Mouse (Mus musculus) ZHBTc4 (cell line): ENCODE measurements at regions not wholly inside any gene's neighbourhood (a gene's known extent, or its start where the extent isn't known, plus 50 kb on each side); places are given as distances from the start of the nearest gene placed in this dataset.
A peak's percentile ranks its signal among the peaks of the same experiment; 100 is the strongest.

Experiments used
- DNase-seq: peaks from one replicate; pipeline ENCODE4 v3.0.0-alpha.2; 2011; ENCODE audit warnings: low read depth, low spot score

DNA sequence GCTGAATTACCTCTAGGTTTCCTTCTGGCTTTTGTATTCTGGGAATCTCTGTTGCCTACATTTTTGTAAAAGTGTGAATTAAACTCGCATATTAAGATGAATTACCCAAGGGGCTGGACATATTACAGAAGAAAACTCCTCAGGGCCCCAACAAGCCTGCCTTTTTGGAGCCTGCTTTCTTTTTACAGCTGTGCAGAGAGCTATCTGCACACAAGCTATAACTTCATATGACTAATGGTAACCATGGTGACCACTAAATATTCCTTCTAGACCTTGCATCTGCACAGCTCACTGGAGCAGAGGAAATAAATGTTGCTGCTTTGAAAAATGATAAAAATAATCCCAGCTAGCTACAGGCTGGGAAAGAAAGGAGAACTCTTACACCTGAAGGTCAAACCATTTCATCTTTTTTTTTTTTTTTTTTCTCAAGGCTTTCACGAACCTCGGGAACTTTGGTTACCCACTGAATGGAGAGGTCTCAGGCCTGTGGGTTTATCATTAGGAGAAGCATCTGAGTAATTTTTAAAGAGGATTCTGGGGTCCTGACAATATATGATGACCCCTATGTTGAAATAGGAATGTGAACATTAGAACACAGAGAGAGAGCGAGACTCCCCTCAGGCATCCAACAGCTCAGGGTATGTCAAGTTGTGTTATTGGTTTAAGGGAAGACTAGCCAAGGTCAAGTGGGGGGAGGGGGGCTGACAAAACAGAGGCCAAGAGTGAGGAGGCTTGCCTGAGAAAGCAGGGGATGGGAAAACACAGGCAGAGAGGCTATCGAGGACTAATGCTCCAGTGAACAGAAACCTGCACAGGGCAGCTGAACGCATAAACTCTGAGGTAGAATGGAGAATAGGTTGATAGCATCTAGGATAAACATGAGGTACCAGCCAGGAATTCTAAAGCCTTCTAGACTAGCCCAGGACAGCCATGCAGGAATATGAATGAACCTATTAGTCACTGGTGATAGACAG lies 188.4 kb downstream of the Phlda1 start:
- no peak for DNase-seq

DNA sequence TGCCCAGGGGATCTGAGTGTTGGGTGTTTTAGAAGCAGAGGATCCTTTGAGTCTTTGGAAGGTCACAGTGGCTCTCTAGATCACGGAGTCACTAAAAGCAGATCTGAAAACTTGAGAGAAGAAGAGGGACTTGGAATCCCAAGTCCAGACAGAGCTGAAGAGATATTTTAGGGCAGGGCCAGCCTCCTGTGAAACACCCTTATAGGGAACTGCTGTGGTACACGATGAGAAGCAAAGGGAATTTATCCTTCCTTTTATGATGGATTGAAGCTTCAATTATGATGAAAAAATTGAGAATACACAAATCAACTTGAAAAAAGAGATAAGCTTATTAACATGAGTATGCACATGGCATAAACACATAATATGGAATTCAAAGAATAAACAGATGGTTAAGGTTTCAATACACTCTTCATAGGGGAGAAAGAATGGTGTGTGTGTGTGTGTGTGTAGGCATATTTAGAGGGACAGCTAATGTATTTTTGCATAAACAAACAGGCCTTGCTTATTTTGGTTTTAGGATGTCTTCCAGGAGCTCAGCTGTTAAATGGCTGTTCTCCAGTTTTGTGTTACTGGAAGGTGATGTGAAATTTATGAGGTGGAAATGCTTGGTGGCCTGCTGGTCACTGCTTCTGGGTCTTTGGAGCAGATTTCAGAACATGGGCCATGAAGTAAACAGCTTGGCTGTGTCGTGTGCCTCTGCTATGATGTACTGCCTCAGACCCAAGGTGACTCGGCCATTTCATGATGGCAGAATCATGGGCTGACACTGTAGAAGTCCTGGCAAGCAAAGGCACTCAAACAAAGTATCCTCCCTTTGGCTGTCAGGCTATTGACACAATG lies 190.1 kb downstream of the Phlda1 start:
- no peak for DNase-seq

DNA sequence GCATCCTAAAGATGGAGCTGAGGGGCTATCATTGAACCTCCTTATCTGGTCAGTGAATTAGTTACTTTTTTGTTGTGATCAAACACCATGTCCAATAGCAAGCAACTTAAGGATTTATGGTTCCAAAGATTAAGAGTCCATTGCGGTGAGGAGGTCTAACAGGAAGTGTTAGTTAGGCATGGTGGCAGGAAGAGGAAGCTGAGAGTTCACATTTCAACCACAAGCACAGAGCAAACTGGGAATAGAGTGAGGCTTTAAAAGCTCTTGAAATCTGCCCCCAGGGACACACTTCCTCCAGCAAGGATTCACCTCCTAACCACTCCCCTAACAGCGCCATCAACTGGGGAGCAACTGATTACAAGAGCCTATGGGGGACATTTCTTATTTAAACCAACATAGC lies 190.9 kb downstream of the Phlda1 start:
- no peak for DNase-seq

DNA sequence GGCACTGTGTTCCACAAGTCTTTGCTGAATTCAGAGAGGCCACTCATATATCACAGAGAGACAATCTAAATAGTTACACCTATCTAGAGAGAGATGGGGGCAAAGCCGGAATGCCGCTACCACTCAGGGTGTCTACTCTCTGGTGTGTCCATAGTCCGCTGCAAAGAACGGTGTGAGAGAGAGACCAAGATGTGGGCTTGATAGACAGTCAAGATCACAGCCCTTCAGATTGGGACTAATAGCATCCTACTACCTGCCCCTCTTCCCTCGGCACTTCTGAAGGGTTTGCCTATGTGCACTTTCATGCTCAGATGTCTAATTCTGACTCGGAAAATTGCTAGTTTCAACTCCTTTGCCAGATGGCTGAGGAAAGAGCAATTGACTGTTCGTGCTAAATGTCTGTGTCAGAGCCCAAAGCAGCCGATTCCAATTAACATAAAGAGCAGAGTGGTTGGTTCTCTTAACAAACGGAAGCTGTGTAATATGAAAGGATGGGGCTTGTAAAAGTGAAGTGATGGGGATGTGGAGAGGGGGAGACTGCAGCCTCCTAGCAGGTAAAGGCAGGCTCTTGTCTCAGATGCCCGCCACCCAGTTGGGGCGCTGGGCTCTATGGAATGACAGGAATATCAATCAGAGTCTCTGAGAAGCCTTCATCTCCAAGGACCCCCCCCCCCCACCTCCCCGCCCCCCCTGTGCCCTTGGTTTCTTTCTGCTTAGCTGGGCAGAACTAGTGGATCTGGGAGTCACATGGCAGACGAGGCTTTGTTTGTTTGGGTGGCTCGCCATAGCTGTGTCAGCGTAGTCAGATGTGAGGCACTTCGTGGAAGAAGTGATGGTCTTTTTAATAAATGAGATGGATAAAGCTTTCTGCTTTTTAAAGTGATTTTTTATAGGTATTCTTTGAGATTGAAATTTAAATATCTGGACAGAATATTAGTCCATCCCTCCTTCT lies 193.7 kb downstream of the Phlda1 start:
- no peak for DNase-seq

DNA sequence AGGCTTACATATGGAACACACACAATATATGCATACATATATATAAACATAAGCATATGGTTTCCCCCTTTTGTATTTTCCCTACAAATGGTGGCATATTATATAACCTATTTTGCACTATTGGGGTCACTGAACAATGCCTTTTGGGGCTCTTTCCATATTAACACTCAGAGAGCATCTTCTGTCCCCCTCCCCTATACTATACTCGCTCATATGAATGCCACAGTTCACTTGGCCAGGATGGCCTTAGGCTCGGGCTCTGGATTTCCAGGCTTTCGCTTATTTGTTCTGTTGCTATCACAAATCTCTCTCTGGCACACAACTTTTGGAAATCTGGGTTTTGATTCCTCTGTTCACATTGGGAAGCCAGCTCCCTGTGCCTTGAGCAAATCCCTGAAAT lies 194.5 kb downstream of the Phlda1 start:
- DNase-seq = no peak

DNA sequence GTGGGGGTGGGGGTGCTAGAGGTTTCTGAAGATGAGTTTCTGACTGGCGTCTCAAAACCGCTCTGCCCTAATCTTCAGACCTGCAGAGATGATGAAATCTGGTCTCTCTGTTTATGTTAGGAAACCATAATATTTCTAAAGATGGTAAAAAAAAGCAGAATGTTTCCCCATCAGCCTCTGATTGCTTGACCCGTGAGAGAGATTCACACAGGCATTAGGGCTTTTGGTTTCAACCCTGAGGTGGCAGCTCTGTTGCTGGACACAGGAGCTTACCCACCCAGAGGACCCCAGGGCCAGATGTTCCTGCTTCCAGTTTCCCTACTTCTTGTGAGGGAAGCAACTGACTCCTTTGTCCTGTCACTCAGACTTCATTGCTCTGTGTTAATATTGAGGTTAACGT lies 195.1 kb downstream of the Phlda1 start:
- no peak for DNase-seq

DNA sequence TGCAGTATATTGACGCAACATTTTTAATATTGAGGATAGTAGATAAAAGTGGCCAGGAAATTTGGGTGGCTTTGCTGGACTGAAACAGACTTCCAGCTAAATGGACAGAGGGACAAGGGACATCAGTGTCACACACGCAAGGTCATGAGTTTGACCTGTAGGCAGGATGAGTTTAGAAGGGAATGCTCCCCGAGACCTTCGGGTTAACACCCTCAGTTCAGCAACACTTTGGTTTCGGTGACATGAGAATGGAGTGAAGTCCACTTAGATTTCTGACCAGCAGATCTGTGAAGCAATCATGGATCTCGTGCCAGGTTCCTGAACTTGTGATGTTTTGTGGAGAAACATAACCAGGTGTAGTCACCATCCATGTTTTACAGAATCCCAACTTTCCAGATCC lies 196.3 kb downstream of the Phlda1 start:
- no peak for DNase-seq

DNA sequence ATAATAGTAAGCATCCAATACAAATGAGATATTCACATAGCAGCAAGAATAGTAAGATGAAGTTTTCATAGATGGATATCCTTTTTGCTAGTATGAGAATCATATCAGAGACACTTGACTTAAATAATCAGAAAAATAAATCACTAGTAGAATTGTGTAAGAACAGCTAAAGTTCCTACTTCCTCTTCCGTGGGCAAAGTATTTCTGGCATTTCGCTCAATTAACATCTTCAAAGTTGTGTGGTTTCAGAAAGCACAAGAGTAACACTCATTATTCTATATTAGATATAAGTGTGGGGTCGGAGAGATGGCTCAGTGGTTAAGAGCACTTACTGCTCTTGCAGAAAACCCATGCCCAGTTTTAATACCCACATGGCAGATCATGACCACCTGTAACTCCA lies 197.4 kb downstream of the Phlda1 start:
- DNase-seq = no peak

DNA sequence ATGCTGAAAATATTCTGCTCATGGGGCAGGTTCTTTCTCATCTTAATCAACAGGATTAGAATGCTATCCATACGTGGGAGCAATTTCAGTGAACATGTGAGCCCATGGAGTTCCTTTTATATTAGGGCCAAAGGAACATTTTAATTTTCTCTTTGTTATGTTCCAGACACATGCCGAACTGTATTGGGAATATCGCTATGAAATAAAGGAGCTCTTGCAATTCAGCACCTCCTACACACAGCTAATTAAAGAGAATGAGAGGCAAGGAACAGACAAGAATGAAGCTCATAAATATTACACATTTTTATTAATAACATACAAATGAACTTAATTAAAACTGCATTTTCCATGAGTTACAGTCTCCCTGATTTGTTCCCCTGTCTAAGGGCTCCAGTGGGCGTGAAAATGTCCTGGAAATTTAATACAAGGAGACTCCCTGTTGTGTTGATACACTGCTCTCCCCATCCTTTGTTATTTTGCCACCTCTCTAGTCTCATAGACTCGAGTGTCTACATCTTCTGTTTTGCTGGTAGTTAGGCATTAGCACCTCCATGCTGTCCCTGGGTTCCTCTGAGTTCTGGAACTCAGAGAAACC lies 205.5 kb downstream of the Phlda1 start:
- no peak for DNase-seq

DNA sequence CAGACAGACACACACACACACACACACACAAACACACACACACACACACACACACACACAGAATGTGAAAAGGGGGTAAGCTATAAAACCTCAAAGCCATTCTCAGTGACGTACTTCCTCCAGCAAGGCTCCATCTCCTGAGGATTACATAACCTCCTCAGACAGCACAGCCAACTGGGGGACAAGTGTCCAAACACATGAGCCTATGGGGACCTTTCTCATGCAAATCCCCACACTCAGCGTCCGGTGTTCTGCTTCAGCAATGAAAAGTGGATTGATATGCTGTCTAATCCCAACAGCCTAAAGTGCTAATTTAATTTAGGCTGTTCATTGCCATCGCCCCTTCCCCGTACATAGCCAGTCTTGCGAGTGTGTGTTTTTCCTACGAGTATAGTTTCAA lies 206.9 kb downstream of the Phlda1 start:
- DNase-seq = peak; percentile 17

DNA sequence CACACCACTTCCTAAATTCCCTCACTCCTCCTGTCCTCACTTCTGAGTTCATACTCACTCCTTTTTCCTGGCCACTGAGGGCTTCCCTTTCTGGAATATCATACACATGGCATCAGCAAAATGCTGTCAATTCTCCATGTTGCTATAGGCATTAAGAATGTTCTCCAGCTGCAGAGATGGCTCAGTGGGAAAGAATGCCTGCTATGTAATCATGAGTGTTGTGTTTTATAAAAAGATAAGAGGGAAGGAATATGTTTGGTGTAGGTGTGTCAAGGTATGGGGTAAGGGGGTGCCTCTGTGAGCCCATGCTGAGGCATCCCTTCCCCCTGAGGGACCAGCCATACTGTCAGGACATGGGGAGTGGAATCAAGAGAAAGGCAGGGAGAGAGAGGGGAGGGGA lies 207.6 kb downstream of the Phlda1 start:
- DNase-seq = no peak

DNA sequence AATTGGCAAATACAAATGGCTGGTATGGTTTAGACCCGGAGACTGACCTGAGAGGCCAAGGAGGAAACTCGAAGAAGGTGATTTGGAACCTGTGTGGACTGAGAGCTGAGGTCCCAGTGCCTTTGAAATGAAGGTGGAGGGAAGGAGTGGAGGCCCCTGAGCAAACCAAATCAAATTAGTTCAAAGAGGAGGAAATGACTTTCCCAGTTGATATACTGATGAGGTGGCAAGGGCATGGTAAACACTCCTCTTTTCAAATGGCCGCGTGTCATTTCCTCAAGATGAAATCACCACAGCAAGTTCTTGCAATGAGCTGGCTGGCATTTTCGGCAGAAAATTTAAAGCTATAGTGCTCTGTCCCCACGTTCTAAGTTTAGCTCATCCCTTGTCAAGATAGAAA lies 209.1 kb downstream of the Phlda1 start:
- no peak for DNase-seq

DNA sequence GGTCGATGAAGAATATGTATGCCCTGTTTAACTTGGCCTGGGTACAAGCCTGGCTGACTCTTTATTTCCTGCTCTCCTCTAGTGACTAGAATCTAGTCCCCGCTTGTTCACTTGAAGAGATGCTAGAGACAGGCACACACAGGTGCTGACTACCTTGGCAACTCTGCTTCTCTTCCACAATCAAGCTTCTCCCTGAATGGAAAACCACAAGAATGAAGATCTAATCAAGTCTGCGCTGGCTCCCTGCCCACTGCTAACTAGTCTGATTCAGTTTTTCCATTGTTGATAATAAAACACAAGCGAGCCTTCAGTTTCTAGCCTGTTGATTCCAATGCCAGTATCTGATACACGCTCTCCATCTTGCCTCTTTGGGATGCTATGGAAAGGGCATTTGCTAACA lies 213.5 kb downstream of the Phlda1 start:
- DNase-seq = no peak

DNA sequence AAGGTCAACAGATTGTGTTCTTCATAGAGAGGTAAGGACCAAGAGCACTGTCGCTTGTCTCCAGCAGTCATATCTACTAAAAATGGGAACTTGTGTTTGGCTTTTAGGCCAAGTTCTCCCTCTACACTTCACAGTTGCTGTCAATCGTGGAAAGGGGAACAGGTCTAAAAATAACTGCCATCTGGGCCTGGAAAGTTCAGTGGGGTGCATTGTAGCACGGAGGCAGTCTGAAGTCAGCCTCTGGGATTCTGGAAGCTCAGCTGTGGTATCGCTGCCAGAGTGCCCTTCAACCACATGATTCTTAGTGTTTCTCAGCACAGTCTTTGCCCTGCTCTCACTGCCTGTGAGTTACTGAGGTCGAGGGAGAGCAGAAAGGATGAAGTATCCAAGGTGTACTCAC lies 215.0 kb downstream of the Phlda1 start:
- DNase-seq = no peak

DNA sequence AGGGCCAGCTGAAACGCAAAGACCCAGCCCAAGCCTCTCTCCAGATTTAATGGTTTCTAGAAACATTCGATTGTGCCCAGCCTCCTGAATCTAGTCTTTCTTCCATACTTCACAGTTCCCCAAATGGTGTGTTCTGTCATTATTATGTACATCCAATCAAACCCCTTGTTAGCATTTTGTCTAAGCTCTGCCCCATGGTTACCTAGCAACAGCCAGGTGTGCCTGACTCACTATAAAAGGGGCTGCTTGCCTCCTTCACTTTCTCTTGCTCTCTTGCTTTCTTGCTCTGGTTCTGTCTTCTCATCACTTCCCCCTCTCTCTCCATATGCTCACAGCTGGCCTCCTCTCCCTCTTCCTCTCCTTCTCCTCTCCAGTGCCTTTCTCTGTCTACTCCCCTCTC lies 217.8 kb downstream of the Phlda1 start:
- DNase-seq = no peak

DNA sequence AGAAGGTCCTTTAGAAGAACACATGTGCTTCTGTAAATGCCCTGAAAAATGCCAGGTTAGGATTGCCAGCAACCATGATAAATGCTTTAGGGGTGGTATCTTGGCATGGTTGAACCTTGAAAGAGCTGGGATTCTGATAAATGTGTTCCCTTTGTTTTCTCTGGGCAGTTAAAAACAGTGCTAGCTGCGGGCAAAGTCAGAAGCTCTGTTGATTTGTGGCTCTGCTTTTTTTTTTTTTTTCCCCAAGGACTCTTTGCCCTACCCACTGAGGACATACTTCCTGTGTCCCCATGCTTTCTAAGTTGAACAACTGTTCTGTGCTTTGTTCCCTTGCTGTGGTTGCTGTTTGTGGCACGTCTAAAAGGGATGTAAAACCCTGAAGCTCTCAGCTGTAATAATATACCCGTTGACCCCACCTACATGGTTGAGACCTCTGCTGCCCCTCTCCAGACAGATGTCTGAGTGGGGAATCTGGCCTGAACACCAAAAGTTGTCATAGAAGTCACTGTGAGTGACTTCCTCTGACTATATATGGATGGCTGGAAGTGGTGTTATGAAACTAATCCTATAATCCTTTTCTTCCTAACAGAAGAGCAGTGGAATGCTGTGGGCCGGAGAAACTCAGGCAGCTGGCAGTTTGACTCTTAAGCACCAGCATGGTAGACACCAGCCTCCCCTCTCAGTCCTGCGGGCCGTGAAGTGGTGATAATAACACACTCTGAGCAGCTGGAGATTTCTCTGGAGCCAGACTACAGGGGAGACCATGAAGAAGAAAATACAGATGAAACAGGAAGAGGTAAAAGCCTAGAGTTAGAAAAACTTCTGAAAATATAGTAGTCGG lies 218.7 kb downstream of the Phlda1 start:
- no peak for DNase-seq

DNA sequence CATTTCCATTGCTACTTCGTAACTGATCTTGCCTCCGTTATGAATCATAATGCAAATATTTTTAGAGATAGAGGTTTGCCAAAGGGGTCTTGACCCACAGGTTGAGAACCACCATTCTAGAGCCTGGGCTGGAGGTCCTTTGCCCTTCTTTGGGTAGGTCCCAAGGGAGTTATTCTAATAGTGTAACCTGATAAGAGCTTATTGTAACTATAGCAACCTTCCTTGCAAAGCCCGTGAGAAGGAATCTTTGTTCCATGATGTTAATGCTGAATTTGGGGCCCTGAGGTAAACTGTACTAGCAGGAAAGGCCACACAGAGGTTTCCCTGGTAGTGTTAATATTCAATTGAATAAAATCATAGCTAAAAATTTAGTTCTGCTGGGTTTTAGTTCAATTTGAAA lies 229.9 kb downstream of the Phlda1 start:
- no peak for DNase-seq

DNA sequence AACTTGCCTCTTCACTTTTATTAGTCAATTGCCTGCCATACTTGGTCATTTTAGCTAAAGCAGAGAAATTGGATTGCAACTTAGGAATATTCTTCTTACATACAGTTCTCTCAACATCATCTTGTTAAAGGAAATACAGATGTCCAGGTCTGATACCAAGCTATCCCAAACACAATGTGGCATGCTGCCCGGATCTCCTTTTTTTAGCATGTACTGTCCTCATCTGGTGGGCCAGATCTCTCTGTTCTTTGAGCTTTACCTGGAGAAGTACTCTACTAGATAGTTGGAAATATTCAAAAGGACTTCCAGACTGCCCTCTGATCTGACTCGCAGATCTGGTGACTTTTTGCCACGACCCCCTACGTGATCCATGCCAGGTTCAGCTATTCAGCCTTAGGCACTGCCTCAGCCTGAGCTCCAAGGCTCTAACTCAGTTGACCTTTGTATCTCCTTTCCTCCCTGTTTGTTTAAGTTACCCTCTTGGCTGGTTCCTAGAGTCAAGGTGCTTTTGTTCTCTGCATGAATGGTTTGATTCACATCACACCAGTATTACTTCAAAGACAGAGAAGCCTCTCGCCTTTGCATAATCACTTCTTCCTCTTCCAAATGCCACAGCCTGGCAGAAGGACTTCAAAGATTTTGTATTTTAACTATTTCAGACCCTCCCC lies 232.9 kb upstream of the Krr1 start:
- peak; percentile 74 for DNase-seq

DNA sequence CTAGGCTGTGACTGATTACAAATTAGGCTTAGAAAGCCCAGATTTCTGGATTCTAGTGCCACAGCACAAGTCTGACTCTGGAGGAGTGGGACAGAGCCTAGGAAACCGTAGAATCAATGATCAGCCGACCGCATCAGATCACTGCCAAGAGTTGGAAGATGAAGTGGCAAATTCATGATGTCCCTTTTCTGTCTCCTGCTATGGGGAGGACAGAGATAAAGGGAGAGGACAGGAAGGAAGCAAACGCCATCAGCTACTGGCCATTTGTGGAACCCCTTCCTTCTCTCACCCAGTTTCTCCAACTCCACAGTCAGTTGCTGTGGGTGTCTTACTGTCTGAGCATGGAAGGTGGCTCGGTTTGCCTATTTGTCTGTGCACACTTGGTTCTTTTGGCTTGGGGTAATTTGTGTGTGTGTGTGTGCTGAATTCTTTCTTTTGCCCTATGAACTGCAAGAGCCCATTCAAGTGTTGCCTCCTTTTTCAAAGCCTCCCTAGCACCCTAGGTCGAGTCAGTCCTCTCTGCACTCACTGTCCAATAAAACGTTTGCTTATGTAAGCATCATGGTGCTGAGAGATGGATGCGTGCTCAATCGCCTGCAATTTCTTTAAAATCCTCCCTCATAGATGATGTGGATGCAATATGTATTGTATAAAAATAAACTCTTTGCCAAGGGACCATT lies 231.7 kb upstream of the Krr1 start:
- no peak for DNase-seq
